Mouse (Mus musculus): Measurements from ENCODE around the gene Rap1gap2. TPM values are rescaled to one million over a fixed set of nuclear protein-coding genes. Genes with fewer than 3 reads are reported as not detected.
A peak's percentile ranks its signal among the peaks of the same experiment; 100 is the strongest.

Rap1gap2 gene
- polyA plus RNA-seq (2014; fragmentation: Nextera tagmentation; extraction: Ambion mirVana), result 6.6 TPM in 2 replicates

DNA sequence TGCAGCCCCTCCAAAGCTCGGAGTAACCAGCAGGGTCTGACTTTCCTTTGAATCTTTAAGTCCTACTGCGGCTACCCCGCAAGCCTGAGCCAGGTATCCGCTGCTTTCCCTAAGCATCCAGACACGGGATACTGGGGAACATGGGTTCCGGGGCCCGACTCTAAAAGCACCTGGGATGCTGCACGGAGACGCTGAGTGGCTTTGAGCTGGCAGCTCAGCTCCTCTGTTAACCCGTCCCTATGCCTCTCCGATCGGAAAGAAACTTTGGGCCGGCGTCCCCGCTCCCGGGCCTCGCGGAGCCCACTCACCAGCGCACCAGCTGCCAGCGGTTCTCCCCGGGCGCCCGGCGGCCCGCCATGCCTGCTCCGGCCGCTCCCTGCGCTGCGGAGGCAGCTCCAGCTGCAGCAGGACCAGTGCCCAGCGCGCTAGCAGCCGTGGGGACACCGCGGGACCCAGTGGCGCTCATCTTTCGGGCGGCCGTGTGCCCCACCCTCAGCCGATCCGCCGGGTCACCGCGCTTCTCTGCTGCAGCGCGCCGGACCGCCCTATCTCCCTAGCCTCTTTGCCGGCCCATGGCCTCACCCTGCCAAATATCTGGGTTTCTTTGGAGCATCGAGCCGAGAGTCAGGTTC, at the start of gene Rap1gap2:
Gene Rap1gap2 (minus strand): TSS at position 371 of the 632 bp plus-strand sequence.
- no peaks in the 10 kb centered on the region for H3K9me3 ChIP-seq (replicated peaks; ENCODE audit: control insufficient read depth, low read length)
- H3K27me3 ChIP-seq (ENCODE audit: control insufficient read depth, insufficient read depth, low read length), result peaks cover 33% of the 10 kb centered on the region
- H3K4me2 ChIP-seq, result peak within 1 kb of the TSS; percentile 87
- WGBS (ENCODE audit: insufficient replicate concordance), result 2% methylated on average over 49 of the region's 50 CpGs
- H3K4me3 ChIP-seq (ENCODE audit: low read depth, low read length), result peak within 1 kb of the TSS; percentile 51
- H3K36me3 ChIP-seq (ENCODE audit: control insufficient read depth, insufficient read depth, low read length), result no peaks in the 10 kb centered on the region
- H3K9ac ChIP-seq (ENCODE audit: low read depth, low read length), result no peak within 1 kb of the TSS
- ATAC-seq (replicated peaks; ENCODE audit: insufficient number of reproducible peaks, low FRiP score, low TSS enrichment), result no peak; the same call in 1 of the 2 replicates
- no peak within 1 kb of the TSS for H3K27ac ChIP-seq (ENCODE audit: low read depth, low read length)
- H3K4me1 ChIP-seq (ENCODE audit: control insufficient read depth, insufficient read depth, low read length), result peaks cover 13% of the 10 kb centered on the region; the same call in 1 of the 2 replicates

DNA sequence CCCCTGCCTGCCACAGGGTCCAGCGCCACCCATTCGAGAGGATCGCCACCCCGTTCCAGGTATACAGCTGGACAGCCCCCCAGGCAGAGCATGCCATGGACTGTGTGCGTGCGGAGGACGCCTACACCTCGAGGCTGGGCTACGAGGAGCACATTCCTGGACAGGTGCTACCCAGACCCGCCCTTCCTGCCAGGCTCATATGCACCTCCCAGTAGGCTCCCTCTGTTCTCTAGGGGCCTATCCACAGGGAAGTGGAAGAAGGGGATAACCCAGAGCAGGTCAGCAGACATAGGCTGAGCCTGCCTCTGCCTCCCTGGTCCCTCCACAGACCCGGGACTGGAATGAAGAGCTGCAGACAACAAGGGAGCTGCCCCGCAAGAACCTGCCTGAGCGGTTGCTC, 49.6 kb upstream of the Rap1gap2 start:
- 93% methylated on average over 13 of the region's 13 CpGs for WGBS (ENCODE audit: insufficient replicate concordance)
- H3K27ac ChIP-seq (ENCODE audit: low read depth, low read length), result no peak overlapping the region
- no peaks in the 10 kb centered on the region for H3K27me3 ChIP-seq (ENCODE audit: control insufficient read depth, insufficient read depth, low read length)
- peaks cover 72% of the 10 kb centered on the region for H3K36me3 ChIP-seq (ENCODE audit: control insufficient read depth, insufficient read depth, low read length)
- H3K9ac ChIP-seq (ENCODE audit: low read depth, low read length), result no peak overlapping the region
- no peak for ATAC-seq (replicated peaks; ENCODE audit: insufficient number of reproducible peaks, low FRiP score, low TSS enrichment)
- H3K9me3 ChIP-seq (replicated peaks; ENCODE audit: control insufficient read depth, low read length), result peaks cover 3% of the 10 kb centered on the region; the same call in 1 of the 2 replicates
- no peaks in the 10 kb centered on the region for H3K4me1 ChIP-seq (ENCODE audit: control insufficient read depth, insufficient read depth, low read length)
- no peak overlapping the region for H3K4me3 ChIP-seq (ENCODE audit: low read depth, low read length)
- no peak overlapping the region for H3K4me2 ChIP-seq

DNA sequence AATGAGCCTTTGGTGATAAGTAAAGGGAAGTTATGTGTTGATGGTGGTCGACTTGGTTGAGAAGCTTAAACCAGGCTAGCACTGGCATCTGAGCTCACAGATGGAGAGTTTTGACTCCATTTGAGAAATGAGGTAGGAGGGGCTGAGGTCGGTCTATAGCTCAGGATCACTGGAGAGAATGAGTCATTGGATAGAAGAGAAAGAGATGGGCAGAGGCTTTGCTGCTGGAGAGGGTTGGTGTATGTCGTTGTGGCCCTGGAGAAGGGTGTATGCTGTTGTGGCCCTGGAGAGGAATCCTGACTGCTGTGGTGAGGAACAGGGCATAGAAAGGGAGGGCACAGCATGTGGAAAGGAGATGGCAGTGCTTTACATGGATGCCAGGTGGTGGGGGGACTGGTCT, 45.2 kb upstream of the Rap1gap2 start:
- 68% methylated on average over 3 of the region's 3 CpGs for WGBS (ENCODE audit: insufficient replicate concordance)
- Histone ChIP-seq H3K27me3 (ENCODE audit: control insufficient read depth, insufficient read depth, low read length) (no peaks in the 10 kb centered on the region), H3K27ac (ENCODE audit: low read depth, low read length) (no peak overlapping the region), H3K4me2 (no peak overlapping the region), H3K4me1 (ENCODE audit: control insufficient read depth, insufficient read depth, low read length) (peaks cover 39% of the 10 kb centered on the region), H3K9ac (ENCODE audit: low read depth, low read length) (no peak overlapping the region), H3K9me3 (replicated peaks; ENCODE audit: control insufficient read depth, low read length) (peaks cover 3% of the 10 kb centered on the region; the same call in 1 of the 2 replicates), H3K4me3 (ENCODE audit: low read depth, low read length) (no peak overlapping the region), H3K36me3 (ENCODE audit: control insufficient read depth, insufficient read depth, low read length) (peaks cover 42% of the 10 kb centered on the region)
- ATAC-seq (replicated peaks; ENCODE audit: insufficient number of reproducible peaks, low FRiP score, low TSS enrichment), result no peak

GRCm38 (mm10) chr11:74653385-74653784, 42.7 kb upstream of the Rap1gap2 start:
- Histone ChIP-seq H3K4me2 (peak overlapping the region; percentile 51), H3K4me1 (ENCODE audit: control insufficient read depth, insufficient read depth, low read length) (peaks cover 52% of the 10 kb centered on the region), H3K9me3 (replicated peaks; ENCODE audit: control insufficient read depth, low read length) (peaks cover 3% of the 10 kb centered on the region; the same call in 1 of the 2 replicates), H3K27ac (ENCODE audit: low read depth, low read length) (peak overlapping the region; percentile 90), H3K4me3 (ENCODE audit: low read depth, low read length) (peak overlapping the region; percentile 18; the same call in 1 of the 2 replicates), H3K9ac (ENCODE audit: low read depth, low read length) (peak overlapping the region; percentile 66), H3K36me3 (ENCODE audit: control insufficient read depth, insufficient read depth, low read length) (peaks cover 17% of the 10 kb centered on the region), H3K27me3 (ENCODE audit: control insufficient read depth, insufficient read depth, low read length) (no peaks in the 10 kb centered on the region)
- no peak for ATAC-seq (replicated peaks; ENCODE audit: insufficient number of reproducible peaks, low FRiP score, low TSS enrichment)
- 49% methylated on average over 6 of the region's 6 CpGs for WGBS (ENCODE audit: insufficient replicate concordance)

- peaks cover 52% of the 10 kb centered on the region for H3K4me1 ChIP-seq (ENCODE audit: control insufficient read depth, insufficient read depth, low read length)
- peaks cover under 1% of the 10 kb centered on the region; the same call in 1 of the 2 replicates for H3K9me3 ChIP-seq (replicated peaks; ENCODE audit: control insufficient read depth, low read length)
- peak overlapping the region; percentile 90 for H3K27ac ChIP-seq (ENCODE audit: low read depth, low read length)
- no peaks in the 10 kb centered on the region for H3K27me3 ChIP-seq (ENCODE audit: control insufficient read depth, insufficient read depth, low read length)
- H3K4me2 ChIP-seq, result peak overlapping the region; percentile 51
- H3K36me3 ChIP-seq (ENCODE audit: control insufficient read depth, insufficient read depth, low read length), result peaks cover 12% of the 10 kb centered on the region
- peak overlapping the region; percentile 18; the same call in 1 of the 2 replicates for H3K4me3 ChIP-seq (ENCODE audit: low read depth, low read length)
- WGBS (ENCODE audit: insufficient replicate concordance), result 77% methylated on average over 4 of the region's 4 CpGs
- H3K9ac ChIP-seq (ENCODE audit: low read depth, low read length), result peak overlapping the region; percentile 66
- ATAC-seq (replicated peaks; ENCODE audit: insufficient number of reproducible peaks, low FRiP score, low TSS enrichment), result no peak
Measured at GRCm38 (mm10) chr11:74652791-74653191, 42.1 kb upstream of the Rap1gap2 start.

- H3K4me3 ChIP-seq (ENCODE audit: low read depth, low read length), result peak overlapping the region; percentile 81
- H3K9ac ChIP-seq (ENCODE audit: low read depth, low read length), result peak overlapping the region; percentile 91
- no peaks in the 10 kb centered on the region for H3K36me3 ChIP-seq (ENCODE audit: control insufficient read depth, insufficient read depth, low read length)
- 0 out of 2 replicates have a peak overlapping the region, but pooled peaks have one; percentile 29 for H3K27ac ChIP-seq (ENCODE audit: low read depth, low read length)
- H3K4me1 ChIP-seq (ENCODE audit: control insufficient read depth, insufficient read depth, low read length), result peaks cover 52% of the 10 kb centered on the region
- H3K27me3 ChIP-seq (ENCODE audit: control insufficient read depth, insufficient read depth, low read length), result no peaks in the 10 kb centered on the region
- no peak for ATAC-seq (replicated peaks; ENCODE audit: insufficient number of reproducible peaks, low FRiP score, low TSS enrichment)
- H3K4me2 ChIP-seq, result peak overlapping the region; percentile 85
- no peaks in the 10 kb centered on the region for H3K9me3 ChIP-seq (replicated peaks; ENCODE audit: control insufficient read depth, low read length)
- WGBS (ENCODE audit: insufficient replicate concordance), result 38% methylated on average over 4 of the region's 4 CpGs
Measured at GRCm38 (mm10) chr11:74650576-74651100, 39.9 kb upstream of the Rap1gap2 start.

GRCm38 (mm10) chr11:74649647-74650551, 39.2 kb upstream of the Rap1gap2 start:
- Histone ChIP-seq H3K4me1 (ENCODE audit: control insufficient read depth, insufficient read depth, low read length) (peaks cover 52% of the 10 kb centered on the region), H3K9ac (ENCODE audit: low read depth, low read length) (peak overlapping the region; percentile 91), H3K36me3 (ENCODE audit: control insufficient read depth, insufficient read depth, low read length) (no peaks in the 10 kb centered on the region), H3K27me3 (ENCODE audit: control insufficient read depth, insufficient read depth, low read length) (no peaks in the 10 kb centered on the region), H3K9me3 (replicated peaks; ENCODE audit: control insufficient read depth, low read length) (no peaks in the 10 kb centered on the region), H3K4me2 (peak overlapping the region; percentile 85), H3K27ac (ENCODE audit: low read depth, low read length) (peak overlapping the region; percentile 87), H3K4me3 (ENCODE audit: low read depth, low read length) (peak overlapping the region; percentile 81)
- WGBS (ENCODE audit: insufficient replicate concordance), result 1% methylated on average over 49 of the region's 53 CpGs
- ATAC-seq (replicated peaks; ENCODE audit: insufficient number of reproducible peaks, low FRiP score, low TSS enrichment), result peak; percentile 29

GRCm38 (mm10) chr11:74649095-74649646, 38.5 kb upstream of the Rap1gap2 start, which contains the start of gene Cluh:
TSS of gene Cluh (plus strand) at chr11:74649495.
- Histone ChIP-seq H3K4me3 (ENCODE audit: low read depth, low read length) (peak within 1 kb of the TSS; percentile 81), H3K9ac (ENCODE audit: low read depth, low read length) (peak within 1 kb of the TSS; percentile 91), H3K36me3 (ENCODE audit: control insufficient read depth, insufficient read depth, low read length) (no peaks in the 10 kb centered on the region), H3K27ac (ENCODE audit: low read depth, low read length) (peak within 1 kb of the TSS; percentile 87), H3K9me3 (replicated peaks; ENCODE audit: control insufficient read depth, low read length) (no peaks in the 10 kb centered on the region), H3K4me1 (ENCODE audit: control insufficient read depth, insufficient read depth, low read length) (peaks cover 45% of the 10 kb centered on the region), H3K4me2 (peak within 1 kb of the TSS; percentile 85), H3K27me3 (ENCODE audit: control insufficient read depth, insufficient read depth, low read length) (no peaks in the 10 kb centered on the region)
- under 1% methylated on average over 57 of the region's 58 CpGs for WGBS (ENCODE audit: insufficient replicate concordance)
- ATAC-seq (replicated peaks; ENCODE audit: insufficient number of reproducible peaks, low FRiP score, low TSS enrichment), result peak; percentile 91

Measured in heart, embryonic 11.5 days (tissue).